Mouse (Mus musculus): Measurements from ENCODE around the gene Ctf1. TPM values are rescaled to one million over a fixed set of nuclear protein-coding genes. Genes with fewer than 3 reads are reported as not detected.
"Not testable (repeated sequence)": the region's sequence is repeated elsewhere in the genome, so short reads cannot be mapped to it uniquely, and the experiment has no call there.

Ctf1 gene
- total RNA-seq, 1 experiment = 3.0 TPM

DNA sequence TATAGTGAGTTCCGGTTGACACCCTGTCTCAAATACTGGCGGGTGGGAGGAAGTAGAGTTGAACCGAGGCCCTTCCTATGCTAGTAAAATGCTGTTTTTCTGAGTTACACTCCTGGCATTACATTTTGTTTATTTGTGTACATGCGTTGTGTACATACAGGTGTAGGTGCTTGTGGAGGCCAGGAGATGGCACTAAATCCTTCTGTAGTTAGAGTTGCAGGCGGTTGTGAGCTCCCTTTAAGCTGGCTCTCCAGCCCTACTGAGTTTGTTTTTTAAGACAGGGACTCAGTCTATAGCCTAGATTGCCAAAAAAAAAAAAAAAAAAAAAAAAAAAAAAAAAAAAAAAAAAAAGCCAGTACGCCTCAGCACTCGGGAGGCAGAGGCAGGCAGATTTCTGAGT lies 15.4 kb downstream of the Ctf1 start:
- peaks cover 3 to 9% of the 10 kb centered on the region in 2 experiments; a peak in 1 of 4 replicates for H3K4me1 ChIP-seq (ENCODE audit: control insufficient read depth in 2 of 2, insufficient read depth in 2 of 2, low read length in 2 of 2, poor library complexity in 1 of 2)
- H3K27ac ChIP-seq (ENCODE audit: insufficient read depth, low read depth, low read length, poor library complexity, severe bottlenecking) = no peak overlapping the region
- no peaks in the 10 kb centered on the region for H3K9me3 ChIP-seq (ENCODE audit: control insufficient read depth, insufficient read depth, low read depth, low read length)
- no peaks in the 10 kb centered on the region for H3K36me3 ChIP-seq (ENCODE audit: control insufficient read depth, insufficient read depth, low read length, poor library complexity, severe bottlenecking)
- no peak overlapping the region for H3K4me3 ChIP-seq (ENCODE audit: insufficient read depth in 1 of 2, low read depth in 1 of 2, low read length in 2 of 2, poor library complexity in 1 of 2, severe bottlenecking in 1 of 2)
- in situ Hi-C loops (cut with MboI; ENCODE audit: low sequenced_read_pairs in 2 of 2, unreplicated experiment in 2 of 2) = no loop called here
- peak; percentile 40 for DNase-seq (ENCODE audit: low read depth, low spot score)
- TF ChIP-seq ZC3H11A (IDR thresholded peaks at IDR 0.05; ENCODE audit: borderline replicate concordance, low read depth, low read length) (0 out of 2 replicates have a peak, but pooled peaks have one; percentile 40), ZNF384 (IDR thresholded peaks at IDR 0.05; ENCODE audit: low read depth, low read length) (no peak)
- H3K9ac ChIP-seq (ENCODE audit: insufficient read depth, low read depth, low read length, poor library complexity, severe bottlenecking) = no peak overlapping the region

DNA sequence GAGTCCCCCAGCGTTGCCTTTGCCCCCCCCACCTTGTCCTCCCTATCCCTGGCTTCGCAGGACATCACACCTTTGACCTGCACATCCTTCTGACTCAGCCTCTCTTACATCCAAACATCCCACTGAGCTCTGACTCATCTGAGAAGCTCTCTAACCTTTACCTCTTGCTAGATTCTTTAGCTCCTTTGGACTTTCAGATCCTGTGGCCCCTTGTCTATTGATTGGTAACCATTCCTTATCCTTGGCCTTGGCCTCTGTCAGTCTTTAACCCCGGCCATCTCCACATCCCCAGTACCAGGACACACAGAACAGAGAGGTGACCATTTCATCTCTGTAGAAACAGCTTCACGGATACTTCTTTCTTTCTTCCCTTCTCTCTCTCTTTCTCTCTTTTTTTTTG lies 17.6 kb downstream of the Ctf1 start:
- Histone ChIP-seq H3K9me3 (ENCODE audit: control insufficient read depth, insufficient read depth, low read depth, low read length) (no peaks in the 10 kb centered on the region), H3K9ac (ENCODE audit: insufficient read depth, low read depth, low read length, poor library complexity, severe bottlenecking) (no peak overlapping the region), H3K4me3 (ENCODE audit: insufficient read depth in 1 of 2, low read depth in 1 of 2, low read length in 2 of 2, poor library complexity in 1 of 2, severe bottlenecking in 1 of 2) (no peak overlapping the region), H3K4me1 (ENCODE audit: control insufficient read depth in 2 of 2, insufficient read depth in 2 of 2, low read length in 2 of 2, poor library complexity in 1 of 2) (peaks cover 3 to 4% of the 10 kb centered on the region in 2 experiments; a peak in 1 of 4 replicates), H3K36me3 (ENCODE audit: control insufficient read depth, insufficient read depth, low read length, poor library complexity, severe bottlenecking) (no peaks in the 10 kb centered on the region), H3K27ac (ENCODE audit: insufficient read depth, low read depth, low read length, poor library complexity, severe bottlenecking) (no peak overlapping the region)
- in situ Hi-C loops (cut with MboI; ENCODE audit: low sequenced_read_pairs in 2 of 2, unreplicated experiment in 2 of 2) = no loop called here
- no peak for DNase-seq (ENCODE audit: low read depth, low spot score)
- TF ChIP-seq MAFK (IDR thresholded peaks at IDR 0.05; ENCODE audit: insufficient read depth, low read depth, low read length) (no peak), ZNF384 (IDR thresholded peaks at IDR 0.05; ENCODE audit: low read depth, low read length) (no peak), HCFC1 (IDR thresholded peaks at IDR 0.05; ENCODE audit: borderline replicate concordance, insufficient read depth, low read length) (no peak), CHD2 (IDR thresholded peaks at IDR 0.05; ENCODE audit: low read depth, low read length) (no peak), ZC3H11A (IDR thresholded peaks at IDR 0.05; ENCODE audit: borderline replicate concordance, low read depth, low read length) (no peak)

DNA sequence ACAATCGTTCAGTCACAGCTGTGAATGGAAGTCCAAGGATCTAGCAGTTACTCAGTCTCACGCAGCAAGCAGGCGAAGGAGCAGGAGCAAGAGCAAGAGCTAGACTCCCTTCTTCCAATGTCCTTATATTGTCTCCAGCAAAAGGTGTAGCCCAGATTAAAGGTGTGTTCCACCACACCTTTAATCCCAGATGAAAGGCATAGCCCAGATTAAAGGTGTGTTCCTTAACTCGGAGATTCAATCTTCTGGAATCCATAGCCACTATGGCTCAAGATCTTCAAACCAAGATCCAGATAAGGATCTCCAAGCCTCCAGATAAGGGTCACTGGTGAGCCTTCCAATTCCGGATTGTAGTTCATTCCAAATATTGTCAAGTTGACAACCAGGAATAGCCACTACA lies 19.5 kb downstream of the Ctf1 start, which contains the start of gene Ctf2:
TSS of gene Ctf2 (minus strand) at position 101 of the 400 bp plus-strand sequence.
- H3K36me3 ChIP-seq (ENCODE audit: control insufficient read depth, insufficient read depth, low read length, poor library complexity, severe bottlenecking); H3K4me3 ChIP-seq (ENCODE audit: insufficient read depth in 1 of 2, low read depth in 1 of 2, low read length in 2 of 2, poor library complexity in 1 of 2, severe bottlenecking in 1 of 2); H3K4me1 ChIP-seq (ENCODE audit: control insufficient read depth in 2 of 2, insufficient read depth in 2 of 2, low read length in 2 of 2, poor library complexity in 1 of 2); DNase-seq (ENCODE audit: low read depth, low spot score); H3K27ac ChIP-seq (ENCODE audit: insufficient read depth, low read depth, low read length, poor library complexity, severe bottlenecking); in situ Hi-C loops (cut with MboI; ENCODE audit: low sequenced_read_pairs in 2 of 2, unreplicated experiment in 2 of 2); H3K9ac ChIP-seq (ENCODE audit: insufficient read depth, low read depth, low read length, poor library complexity, severe bottlenecking); H3K9me3 ChIP-seq (ENCODE audit: control insufficient read depth, insufficient read depth, low read depth, low read length): not testable (repeated sequence)

DNA sequence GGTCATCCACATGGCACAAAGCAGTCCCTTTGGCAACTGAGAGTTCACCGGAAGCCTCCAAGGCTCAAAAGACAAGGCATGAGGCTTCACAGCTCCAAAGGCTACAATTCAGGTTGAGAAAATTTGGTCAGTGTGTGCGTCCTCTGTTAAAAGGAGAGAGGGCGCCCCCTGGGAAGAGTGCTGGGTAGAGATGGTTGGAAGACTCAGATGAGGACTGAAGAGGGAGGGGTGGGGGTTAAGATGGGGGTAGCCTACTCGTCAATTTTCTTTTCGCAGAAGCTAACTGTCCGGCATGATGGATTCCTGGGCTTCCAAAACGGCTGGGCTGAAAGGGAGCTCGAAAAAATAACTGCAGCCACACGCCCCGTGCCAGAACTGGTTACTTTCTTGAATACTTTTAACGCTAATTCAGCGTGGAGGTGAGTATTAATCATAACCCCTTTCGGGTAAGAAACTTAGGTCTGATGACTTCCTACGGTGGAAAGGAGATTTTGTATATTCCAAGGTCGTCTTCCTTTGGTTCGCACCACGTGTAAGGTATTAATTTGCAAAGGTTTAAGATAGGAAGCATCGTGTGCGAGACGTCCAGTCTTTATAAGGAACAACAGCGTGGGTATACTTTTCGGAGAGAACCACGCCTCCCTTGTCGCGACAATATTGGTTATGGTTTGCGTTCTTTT lies 32.0 kb downstream of the Ctf1 start, which contains the start of gene Fbxl19:
TSS of gene Fbxl19 (plus strand) at position 178 of the 680 bp plus-strand sequence.
- Histone ChIP-seq H3K9ac (ENCODE audit: insufficient read depth, low read depth, low read length, poor library complexity, severe bottlenecking) (peak within 1 kb of the TSS; percentile 80; the same call in 1 of the 2 replicates), H3K4me3 (ENCODE audit: insufficient read depth in 1 of 2, low read depth in 1 of 2, low read length in 2 of 2, poor library complexity in 1 of 2, severe bottlenecking in 1 of 2) (peak within 1 kb of the TSS; percentile 73 to 88), H3K4me1 (ENCODE audit: control insufficient read depth in 2 of 2, insufficient read depth in 2 of 2, low read length in 2 of 2, poor library complexity in 1 of 2) (peaks cover 0 to 9% of the 10 kb centered on the region in 2 experiments; a peak in 2 of 4 replicates), H3K36me3 (ENCODE audit: control insufficient read depth, insufficient read depth, low read length, poor library complexity, severe bottlenecking) (peaks cover 14% of the 10 kb centered on the region), H3K9me3 (ENCODE audit: control insufficient read depth, insufficient read depth, low read depth, low read length) (no peaks in the 10 kb centered on the region), H3K27ac (ENCODE audit: insufficient read depth, low read depth, low read length, poor library complexity, severe bottlenecking) (peak within 1 kb of the TSS; percentile 82; the same call in 1 of the 2 replicates)
- DNase-seq (ENCODE audit: low read depth, low spot score) = no peak
- in situ Hi-C loops (cut with MboI; ENCODE audit: low sequenced_read_pairs in 2 of 2, unreplicated experiment in 2 of 2) = no loop called here
- TF ChIP-seq CHD2 (IDR thresholded peaks at IDR 0.05; ENCODE audit: low read depth, low read length) (no peak; the same call in 1 of the 2 replicates), MAFK (IDR thresholded peaks at IDR 0.05; ENCODE audit: insufficient read depth, low read depth, low read length) (no peak), ZC3H11A (IDR thresholded peaks at IDR 0.05; ENCODE audit: borderline replicate concordance, low read depth, low read length) (no peak), HCFC1 (IDR thresholded peaks at IDR 0.05; ENCODE audit: borderline replicate concordance, insufficient read depth, low read length) (no peak), ZNF384 (IDR thresholded peaks at IDR 0.05; ENCODE audit: low read depth, low read length) (no peak)

DNA sequence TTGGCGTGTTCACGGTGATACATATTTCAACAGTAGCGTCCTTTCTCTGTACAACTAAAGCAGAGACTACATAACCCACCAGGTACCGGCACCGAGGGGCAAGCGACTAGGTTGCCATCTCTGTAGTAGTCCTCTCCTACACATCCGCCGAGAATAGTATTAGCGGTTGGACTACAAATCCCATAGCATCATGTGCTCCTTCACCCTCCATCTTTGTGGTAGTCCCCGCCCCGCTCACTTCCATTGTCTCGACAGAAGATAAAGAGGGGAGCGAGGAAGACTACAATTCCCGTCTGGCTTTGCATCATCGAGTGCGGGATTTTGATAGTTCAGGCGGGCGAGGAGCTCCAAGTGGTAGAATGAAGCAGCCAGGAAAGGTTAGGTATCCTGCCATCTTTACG lies 32.7 kb downstream of the Ctf1 start:
- Histone ChIP-seq H3K27ac (ENCODE audit: insufficient read depth, low read depth, low read length, poor library complexity, severe bottlenecking) (peak overlapping the region; percentile 82; the same call in 1 of the 2 replicates), H3K9me3 (ENCODE audit: control insufficient read depth, insufficient read depth, low read depth, low read length) (no peaks in the 10 kb centered on the region), H3K4me3 (ENCODE audit: insufficient read depth in 1 of 2, low read depth in 1 of 2, low read length in 2 of 2, poor library complexity in 1 of 2, severe bottlenecking in 1 of 2) (peak overlapping the region; percentile 73 to 88), H3K9ac (ENCODE audit: insufficient read depth, low read depth, low read length, poor library complexity, severe bottlenecking) (peak overlapping the region; percentile 80), H3K36me3 (ENCODE audit: control insufficient read depth, insufficient read depth, low read length, poor library complexity, severe bottlenecking) (peaks cover 22% of the 10 kb centered on the region), H3K4me1 (ENCODE audit: control insufficient read depth in 2 of 2, insufficient read depth in 2 of 2, low read length in 2 of 2, poor library complexity in 1 of 2) (peaks cover 0 to 16% of the 10 kb centered on the region in 2 experiments; a peak in 2 of 4 replicates)
- in situ Hi-C loops (cut with MboI; ENCODE audit: low sequenced_read_pairs in 2 of 2, unreplicated experiment in 2 of 2) = no loop called here
- TF ChIP-seq HCFC1 (IDR thresholded peaks at IDR 0.05; ENCODE audit: borderline replicate concordance, insufficient read depth, low read length) (peak; percentile 88), ZC3H11A (IDR thresholded peaks at IDR 0.05; ENCODE audit: borderline replicate concordance, low read depth, low read length) (no peak), CHD2 (IDR thresholded peaks at IDR 0.05; ENCODE audit: low read depth, low read length) (peak; percentile 60; the same call in 1 of the 2 replicates)
- peak; percentile 95 for DNase-seq (ENCODE audit: low read depth, low spot score)
